Mouse (Mus musculus) adrenal gland, adult 8-10 months (tissue): ENCODE measurements around the gene Pnma1. TPM values are rescaled to one million over a fixed set of nuclear protein-coding genes. Genes with fewer than 3 reads are reported as not detected.

Experiments used
- DNase-seq: peaks from one replicate; pipeline ENCODE4 v3.0.0; 2022
- total RNA-seq, 4 experiments: library from RNA; stranded (reverse); gene quantifications; 2 replicates each; pipeline ENCODE4 v1.2.4; 2022

Gene Pnma1
- total RNA-seq, result under 1 TPM; 0.09 to 0.56 (median 0.35) TPM

DNA sequence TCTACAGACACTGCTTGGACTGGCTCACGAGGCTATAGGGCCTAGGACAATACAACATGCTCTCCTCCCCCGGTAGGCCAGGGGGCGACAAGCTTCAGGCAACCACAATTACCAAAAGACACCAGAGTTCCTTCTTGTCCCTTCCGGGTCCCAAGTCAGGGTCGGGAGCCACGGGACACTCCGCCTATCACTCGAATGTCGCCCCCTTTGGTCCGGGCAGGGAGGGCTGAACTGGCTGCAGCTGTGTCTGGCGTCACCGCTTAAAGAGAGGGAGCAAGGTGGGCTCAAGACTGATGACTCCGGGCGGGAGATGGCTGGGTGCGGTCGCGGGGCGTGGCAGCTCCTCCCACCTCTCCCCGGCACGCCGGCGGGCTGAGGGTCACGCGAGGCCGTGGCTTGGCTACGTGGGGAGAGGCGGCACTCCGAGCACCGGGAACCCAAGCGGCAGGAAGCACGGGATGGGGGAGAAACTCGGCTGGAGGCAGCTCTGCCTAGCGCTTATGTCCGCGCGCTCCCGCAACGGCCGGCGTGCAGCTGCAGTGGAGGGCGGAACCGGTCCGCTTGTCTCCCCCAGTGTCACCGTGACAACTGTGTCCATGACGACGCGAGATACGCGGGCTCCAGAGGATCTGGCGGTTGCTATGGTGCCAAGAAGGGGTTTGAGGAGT is at the start of gene Pnma1:
Pnma1 (minus strand) TSS at position 536 of the 668 bp plus-strand sequence.
- DNase-seq, result no peak

DNA sequence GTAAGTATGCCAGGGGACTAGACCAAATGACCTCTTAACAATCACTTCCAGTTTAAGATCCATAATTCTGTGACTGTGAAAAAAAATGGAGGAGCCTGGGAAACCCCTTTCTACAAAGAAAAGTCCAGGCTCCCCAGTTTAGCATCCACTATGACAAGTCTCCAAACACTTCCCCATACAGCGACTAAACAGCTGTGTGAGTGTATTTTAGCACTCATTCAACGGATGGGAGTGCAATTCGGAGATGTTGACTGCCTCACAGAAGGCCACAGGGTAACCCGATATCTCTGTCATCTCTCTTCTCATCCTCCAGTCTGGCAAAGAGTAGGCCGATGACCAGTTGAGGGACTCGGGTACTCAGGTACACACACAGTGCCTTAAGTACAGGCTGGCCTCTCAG is 46.9 kb upstream of the Pnma1 start:
- DNase-seq, result no peak

DNA sequence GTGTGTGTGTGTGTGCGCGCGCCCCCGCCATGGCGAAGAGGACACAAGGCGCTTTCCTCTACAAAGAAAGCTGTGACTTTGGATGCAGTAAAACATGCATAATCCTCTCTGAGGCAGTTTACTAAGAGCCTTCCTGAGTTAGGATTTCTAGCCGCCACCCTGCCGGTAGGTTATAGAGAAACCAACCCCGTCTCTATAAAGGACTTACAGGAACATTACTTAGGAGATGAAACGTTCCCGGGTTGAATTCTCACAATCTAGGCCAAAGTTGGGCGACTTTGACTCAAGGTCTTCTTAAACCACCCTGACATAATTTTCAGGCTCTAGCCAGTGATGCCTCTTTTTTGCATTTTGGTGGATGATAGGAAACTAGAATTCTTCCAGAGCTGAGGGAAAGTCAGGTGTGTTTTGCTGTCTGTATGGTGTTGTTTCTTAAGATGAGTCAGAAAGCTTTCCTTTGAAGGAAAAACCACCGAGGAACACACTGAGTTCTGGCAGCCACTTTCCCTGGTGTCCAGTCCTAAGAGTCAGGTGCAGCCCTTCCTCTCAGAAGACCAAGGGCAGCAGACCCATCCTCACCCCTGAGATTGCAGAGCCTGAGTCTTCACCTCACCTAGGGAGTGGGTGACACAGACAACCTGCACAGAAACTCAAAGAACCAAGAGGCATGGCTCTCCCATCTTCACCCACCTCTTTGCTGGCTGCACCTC is 46.3 kb upstream of the Pnma1 start:
- DNase-seq, result no peak

DNA sequence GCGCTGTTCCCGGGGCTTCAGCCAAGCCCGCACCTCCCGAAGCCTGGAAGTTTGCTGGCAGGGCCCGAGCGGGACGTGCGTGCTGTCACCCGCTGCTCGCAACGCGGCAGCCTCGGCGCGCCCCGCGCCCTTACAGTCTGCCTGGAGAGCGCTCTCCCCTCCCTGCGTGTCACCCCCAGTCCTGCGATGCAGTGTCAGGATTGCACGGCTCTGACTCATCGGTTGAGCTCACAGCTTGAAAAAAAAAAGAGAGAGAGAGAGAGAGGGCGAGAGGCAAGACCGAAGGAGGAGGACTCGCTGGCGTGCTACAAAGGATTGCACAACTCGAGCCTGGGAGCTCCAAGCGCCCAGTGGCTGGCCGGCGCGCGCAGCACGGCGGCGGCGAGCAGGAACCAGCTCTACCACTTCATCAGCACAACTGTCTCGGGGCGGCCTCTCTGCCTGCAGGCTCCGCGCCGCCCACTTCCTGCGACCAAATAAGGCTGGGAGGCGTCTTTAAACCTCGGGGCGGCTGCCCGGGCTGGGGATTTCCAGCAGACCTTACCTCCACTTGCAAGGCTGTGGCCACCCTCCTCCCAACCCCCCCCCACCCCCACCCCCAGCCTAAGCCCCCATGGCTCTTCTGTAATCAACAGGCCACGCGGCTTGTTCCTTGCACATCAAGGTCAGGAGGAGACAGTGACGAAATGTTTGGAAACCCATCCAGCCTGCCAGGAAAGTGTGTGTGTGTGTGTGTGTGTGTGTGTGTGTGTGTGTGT is 45.5 kb upstream of the Pnma1 start:
- peak; percentile 96 for DNase-seq

DNA sequence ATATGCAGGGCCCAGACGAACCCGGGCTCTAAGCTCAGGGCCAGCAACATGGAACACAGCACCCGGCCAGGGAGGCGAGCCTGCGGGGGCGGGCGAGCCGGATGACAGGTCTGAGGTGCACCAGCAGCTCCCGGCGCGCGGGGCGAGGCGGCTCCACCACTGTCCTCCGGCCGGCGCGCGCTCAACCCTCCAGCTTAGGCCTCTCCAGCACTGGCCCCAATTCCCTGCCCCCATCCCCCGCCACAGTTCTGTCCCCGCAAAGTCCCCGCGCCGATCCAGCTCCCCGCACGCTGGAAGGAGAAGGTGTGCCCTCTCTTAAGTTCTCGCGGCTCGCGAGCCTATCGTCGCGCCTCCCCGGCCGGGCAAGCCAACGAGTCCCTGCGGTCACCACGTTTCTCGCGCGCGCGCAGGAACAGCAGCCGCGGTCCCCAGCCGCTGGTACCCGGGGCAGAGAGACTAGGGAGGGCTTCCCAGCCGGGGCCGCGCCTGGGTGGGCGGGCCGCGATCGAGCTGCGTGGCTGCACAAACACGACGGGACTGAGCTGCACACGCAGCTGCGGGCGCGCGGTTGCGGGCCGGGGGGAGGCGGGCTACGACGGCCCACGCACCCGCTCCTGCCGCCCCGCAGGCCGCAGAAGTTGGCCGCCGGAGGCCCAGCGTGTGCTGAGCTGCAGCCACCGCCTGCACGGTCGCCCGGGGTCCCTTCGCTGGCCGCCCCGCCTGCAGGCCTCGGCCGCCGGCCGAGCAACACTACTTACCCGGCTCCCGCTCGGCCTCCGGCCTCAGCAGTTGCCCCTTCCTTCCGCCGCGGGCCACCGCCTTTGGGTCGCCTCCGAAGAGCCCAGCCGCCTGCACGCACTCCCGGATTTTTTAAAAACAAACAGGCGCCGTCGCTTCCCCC is 44.7 kb upstream of the Pnma1 start:
- peak; percentile 63 for DNase-seq

DNA sequence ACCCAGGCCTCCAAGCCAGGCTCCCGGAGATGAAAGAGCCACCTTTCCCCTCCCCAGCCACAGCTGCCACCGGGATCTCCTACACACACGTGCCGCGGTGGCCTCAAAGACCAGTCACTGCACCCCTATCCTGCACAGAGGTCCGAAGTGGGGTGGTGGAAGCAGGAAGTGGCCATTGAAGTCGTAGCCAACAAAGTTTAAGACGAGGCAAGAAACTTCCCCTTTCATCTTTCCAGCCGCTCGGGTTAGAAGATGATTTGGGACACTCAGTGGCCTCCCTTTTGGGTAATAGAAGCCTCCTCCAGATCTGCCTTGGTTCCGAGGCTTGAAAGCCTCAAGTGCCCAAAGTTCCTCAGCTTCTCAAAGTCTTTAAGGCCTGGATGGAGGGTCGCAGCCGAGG is 44.0 kb upstream of the Pnma1 start:
- no peak for DNase-seq

DNA sequence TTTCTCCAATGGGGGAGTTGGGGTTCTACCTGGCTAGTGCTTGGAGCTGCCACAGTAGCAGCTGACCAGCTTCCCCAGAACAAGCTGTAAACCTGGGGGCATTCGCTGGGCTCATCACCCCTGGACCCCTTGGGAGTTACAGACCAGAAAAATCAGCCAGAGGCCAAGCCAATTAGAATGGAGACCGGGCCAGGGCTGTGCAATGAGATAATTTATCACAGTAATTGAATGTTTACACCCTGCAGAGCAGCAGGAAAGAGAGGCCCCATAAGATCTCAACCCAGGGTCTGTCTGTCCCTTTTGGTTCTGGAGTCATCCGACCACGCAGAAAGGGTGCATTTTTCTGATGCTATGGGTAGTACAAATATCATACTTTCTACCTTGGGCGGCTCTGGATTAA is 43.5 kb upstream of the Pnma1 start:
- DNase-seq, result no peak

DNA sequence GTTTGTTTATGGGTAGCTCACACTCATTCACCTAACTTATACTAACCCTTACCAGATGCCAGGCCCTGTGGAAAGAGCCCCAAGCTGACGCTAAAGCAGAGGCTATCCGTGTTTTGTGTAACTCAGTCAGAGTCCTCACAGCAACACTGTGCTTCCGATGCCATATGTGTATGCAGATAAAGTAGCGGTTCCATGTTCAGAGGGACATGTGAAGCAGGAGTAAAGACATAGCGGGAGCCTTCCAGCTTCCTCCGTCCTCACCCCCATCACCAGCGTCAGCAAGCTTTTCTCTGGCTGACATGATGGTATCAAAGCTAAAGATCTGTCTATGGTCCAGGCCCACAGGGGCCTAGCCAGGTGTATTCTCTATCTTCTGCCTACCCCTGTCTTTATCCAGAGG is 42.9 kb upstream of the Pnma1 start:
- DNase-seq, result no peak

DNA sequence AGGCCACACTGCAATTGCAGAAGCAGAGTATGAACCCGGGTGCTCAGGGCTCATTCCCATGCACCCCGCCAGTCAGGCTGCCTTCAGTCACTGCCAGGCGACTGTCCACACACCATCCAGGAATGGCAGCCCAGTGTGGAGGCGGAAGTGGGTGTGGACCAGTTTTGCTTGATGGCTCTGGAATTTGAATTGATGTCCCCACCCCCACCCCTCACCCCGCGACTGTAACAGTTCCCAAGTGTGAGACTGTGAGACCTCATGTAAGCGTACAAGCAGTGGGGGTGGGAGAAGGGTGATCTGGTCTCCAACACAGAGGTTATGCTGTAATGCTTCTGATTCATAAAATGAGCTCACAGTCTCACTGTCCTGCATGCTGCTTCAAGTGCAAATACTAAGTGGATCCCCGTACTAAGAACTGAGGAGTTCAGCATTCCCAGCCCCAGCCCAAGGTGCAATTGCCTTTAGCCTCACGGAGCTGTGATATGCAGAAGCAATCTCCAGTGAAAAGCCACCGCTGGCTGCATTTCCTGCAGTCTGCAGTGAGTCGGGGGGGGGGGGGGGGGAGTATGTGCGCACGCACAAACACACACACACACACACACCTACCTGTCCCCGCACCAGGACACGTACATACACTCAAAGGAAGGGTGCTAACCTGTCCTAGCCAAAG is 42.0 kb upstream of the Pnma1 start:
- no peak for DNase-seq

DNA sequence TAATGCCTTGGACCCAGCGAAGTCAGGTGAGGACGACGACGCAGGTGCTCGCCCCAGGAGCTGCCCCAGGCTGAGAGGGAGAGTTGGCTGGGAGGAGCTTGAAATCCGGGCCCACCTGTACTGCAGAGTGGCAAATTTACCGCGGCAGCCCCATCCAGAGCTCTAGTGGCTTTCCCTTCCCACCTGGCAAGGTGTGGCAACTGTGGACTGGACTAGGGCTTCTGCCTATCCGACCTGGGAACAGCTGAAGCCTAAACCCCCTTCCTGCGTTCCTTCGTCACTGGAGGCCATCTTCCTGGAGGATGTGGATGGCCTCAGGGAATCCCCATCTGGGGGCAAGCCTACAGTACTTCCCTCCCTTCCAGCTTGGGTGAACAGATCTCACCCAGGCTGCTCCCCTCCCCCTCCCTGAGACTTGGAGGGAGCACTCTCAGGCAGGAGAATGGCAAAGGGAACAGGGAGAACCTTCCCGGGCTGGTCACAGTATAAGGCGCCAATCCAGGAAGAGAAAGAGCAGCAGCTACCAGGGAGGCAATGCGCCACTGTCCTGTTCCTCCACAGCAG is 40.7 kb upstream of the Pnma1 start:
- DNase-seq, result no peak

DNA sequence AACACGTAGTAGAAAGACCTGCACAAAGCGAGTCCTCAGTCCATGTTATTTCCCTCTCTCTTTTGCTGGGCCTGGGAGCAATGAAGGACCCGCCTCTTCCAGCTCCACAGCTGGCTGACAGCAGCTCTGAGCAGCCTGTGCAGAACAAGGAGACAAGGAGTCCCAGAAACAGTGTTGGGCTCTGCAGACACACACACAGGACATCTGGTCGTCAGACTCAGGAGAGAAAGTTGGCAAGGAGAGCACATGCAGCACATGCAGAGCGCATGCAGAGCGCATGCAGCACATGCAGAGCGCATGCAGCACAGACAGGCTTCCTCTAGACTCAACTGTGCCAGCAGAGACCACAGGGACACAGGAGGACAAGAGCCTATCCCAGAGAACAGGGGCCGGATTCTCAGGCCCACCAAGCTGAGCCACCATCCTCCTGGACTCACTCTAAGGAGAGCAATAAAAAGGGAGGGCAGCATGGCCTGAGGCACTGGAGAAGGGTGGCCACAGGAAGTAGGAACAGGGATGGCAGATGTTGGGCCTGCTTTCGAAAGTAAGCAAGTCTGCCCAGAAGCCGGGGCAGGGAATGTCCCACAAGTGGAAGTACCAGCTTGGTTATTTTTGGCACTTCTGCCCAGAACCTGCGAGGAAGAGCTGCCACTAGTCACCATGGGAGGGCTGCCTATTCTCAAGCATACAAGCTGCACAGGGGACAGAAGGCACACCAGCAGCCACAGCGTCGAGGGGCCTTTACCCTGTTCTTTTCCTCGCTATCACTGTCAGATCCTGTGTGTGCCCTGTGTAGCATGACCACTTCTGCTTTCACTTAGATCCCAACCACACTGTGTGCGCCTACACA is 39.7 kb upstream of the Pnma1 start:
- no peak for DNase-seq

DNA sequence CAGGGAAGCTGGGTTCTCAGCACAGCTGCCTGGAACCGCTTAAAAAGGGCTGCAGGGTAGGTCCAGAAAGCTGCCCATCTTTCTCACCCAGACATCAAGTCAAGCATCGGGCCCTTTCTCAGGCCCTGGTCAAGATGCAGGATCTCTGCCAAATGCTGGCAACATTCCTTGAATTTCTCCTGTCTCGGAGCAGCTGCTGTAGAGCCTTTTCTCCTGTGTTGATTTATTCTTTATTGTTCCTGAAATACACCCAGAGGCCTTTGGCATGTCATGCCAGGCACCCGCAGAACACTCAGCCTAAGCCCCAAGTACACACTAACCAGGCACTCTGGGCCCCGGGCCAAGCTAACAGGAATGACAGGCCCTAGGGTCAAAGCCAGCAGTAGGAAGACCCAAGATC is 38.7 kb upstream of the Pnma1 start:
- no peak for DNase-seq

DNA sequence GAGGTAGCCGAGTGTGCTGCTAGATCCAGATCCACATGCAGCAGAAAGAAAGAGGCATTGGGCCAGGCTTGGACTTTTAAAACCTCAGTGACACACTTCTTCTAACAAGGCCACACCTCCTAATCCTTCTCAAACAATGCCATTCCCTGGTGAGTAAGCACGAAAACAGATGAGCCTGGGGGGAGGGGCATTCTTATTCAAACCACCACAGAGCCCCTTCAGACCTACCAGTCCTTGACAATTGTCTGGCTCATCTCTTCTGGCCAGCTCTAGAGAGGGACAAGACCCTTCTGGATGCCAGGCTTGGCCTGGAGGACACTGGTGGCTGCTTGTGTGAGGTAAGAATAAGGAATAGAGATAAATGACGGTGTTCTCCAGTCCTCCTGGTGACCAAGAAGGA is 38.2 kb upstream of the Pnma1 start:
- DNase-seq, result no peak

DNA sequence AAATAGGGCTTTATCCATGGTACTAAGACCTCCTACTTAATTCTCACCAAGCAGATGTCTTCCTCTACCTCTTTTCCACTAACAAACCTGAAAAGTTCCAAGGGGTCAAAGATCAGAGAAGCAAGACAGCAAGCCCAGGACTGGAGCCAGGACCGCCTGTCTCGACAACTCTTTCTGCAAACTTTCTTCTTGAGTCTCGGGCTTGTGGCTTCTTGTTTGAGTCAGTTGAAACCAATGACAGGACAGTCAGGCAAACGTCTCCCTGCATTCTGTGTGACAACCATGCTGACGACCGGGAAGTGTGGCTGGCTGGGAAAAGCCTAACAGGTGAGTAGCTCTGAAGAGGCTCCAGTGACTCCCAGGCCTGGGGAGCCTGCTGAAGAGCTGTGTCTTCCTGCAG is 37.3 kb upstream of the Pnma1 start:
- DNase-seq, result no peak

DNA sequence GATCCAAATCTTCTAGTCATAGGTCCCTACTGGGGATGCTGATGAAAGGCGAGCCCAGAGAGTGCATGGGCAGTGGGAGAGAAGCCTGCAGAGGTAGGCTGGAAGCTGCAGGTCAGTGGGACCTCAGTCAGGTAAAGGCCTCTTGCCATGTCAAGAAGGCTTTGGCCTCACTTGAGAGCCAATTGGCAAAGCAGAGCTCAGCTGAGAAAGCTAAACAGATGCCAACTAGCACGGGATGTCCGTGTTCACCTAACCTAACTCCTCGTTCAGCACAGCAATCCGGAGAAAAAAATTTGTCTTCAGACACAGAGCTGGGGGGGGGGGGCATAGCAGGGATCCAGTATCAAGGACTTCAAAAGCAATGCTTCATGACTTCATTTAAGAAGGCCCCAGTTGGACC is 36.7 kb upstream of the Pnma1 start:
- no peak for DNase-seq

DNA sequence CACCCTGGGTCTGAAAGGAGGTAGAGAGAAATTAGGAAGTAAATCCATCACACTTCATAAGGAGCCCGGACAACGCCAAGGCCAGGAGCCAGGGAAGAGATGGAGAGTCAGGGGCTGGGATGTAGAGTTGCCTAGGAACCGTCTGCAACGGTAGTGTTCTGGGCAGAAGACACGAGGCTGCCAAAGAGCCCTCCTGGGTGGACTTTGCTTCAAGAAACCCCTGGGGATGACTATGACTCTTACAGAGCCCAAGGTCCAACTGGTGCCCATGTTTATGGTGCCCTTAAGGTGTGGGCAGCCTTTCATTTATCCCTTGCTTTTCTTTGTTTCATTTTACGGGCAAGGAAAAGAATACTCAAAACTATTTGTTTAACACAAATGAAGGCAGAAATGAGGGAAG is 33.7 kb upstream of the Pnma1 start:
- no peak for DNase-seq

DNA sequence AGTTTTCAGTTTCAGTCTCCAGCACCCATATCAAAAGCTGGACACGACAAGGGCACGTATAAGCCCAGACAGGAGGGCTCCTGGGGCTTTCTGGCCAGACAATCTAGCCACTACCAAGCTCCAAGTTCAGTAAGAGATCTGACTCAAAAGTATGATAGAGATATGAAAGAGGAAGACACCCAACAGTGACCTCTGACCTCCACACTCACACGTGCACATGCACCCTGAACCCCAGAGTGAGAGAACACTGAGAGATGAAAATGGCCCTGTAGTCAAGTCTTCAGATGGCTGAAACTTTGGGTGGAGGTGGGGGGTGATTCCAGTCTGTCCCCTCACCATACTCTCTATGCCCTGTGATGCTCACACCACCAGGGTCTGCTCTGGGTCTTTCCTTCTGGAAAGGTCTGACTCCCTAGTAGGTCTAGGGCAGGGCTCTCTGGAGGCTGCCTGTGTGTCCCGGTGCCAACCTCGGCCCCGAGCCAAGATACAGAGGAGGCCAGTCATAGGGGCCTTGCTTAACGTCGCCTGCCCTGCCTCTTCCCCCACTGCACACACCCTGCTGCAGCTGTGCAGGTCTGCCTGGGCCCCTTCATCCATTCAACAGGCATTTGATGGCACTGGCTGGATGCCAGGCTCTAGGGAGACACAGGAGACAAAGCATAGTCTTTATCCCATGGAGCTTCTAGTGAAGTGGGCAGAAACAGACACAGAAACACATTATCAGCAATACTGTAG is 32.6 kb upstream of the Pnma1 start:
- DNase-seq, result peak; percentile 89

DNA sequence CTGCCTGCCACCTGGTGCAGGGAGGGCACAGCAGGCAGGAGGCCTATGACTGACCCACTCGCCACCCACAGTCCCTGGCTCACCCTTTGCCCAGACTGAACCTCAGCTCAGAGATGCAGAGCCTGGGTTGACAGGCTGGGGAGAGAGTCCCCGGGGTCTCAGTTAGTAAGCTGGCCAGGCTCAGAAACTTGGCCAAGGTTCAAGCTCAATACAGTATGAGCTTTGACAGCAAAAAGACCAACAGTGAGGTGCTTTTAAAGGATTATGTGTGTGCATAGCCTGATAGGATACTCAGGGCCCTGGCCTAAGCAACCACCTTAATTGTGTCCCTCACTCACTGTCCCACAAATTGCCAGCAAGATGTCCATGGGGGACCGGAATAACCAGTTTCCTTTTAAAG is 31.8 kb upstream of the Pnma1 start:
- DNase-seq, result no peak

DNA sequence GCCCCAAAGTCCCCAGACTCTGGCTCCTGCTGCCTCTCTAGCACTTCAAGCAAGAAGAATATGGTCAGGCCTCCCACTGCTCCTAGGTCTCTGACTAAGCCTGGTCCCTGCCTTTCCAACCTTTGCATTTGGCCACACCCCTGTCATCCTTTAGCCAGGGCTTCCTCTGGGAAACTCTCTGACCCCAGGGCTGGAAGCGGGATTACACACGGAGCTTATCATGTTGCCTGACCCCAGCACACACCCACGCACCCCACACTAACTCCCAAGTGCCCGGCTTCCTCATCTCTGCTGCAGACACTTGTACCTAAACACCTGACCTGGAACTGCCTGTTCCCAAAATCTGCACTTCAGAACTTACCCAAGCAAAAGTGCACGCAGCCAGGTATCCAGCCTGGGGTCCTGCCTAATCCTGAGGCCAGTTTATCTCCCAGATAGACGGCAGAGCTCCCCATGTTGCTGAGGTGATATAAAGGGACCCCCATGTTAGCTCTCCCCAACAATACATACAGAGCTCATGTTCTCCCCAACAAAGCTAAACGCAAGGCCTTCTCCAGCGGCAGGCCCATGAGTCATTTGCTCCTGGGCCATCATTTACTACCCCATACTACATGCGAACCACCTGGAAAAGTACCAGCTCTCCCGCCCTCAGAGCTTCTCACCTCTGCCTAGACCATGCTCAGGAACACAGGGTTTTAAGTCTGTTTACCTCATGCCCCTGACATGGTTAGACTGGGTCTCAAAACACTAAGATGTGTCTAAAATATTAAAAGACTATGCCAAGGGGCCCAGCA is 30.6 kb upstream of the Pnma1 start:
- no peak for DNase-seq
